Mouse (Mus musculus) gastrocnemius, postnatal 36 days (tissue): ENCODE measurements around the gene Ifi214. TPM values are rescaled to one million over a fixed set of nuclear protein-coding genes. Genes with fewer than 3 reads are reported as not detected.
"Not testable (repeated sequence)": the region's sequence is repeated elsewhere in the genome, so short reads cannot be mapped to it uniquely, and the experiment has no call there.

Experiments used
- DNase-seq, 2 experiments: peaks; one replicate each; pipeline ENCODE4 v3.0.0; 2022
- intact Hi-C: fragments of 180-260 bp; cut with DNase I; formaldehyde crosslinking; loops from one replicate; pipeline ENCODE4 v1.15.1; 2025
- long read RNA-seq, 2 experiments: library from polyadenylated mRNA; stranded (forward); transcript quantifications; one replicate each; pipeline ENCODE4 v2.0.0; 2021
- microRNA-seq, 2 experiments: library from miRNA; unstranded; fragments of <30 nt; microRNA quantifications; one replicate each; pipeline ENCODE4 v1.2.0; 2021
- total RNA-seq, 2 experiments: library from RNA; stranded (reverse); gene quantifications; 2 replicates each; pipeline ENCODE4 v1.2.3; 2021

Gene Ifi214
- total RNA-seq = not detected
- long read RNA-seq, experiment 1 = 0 reads
- long read RNA-seq, experiment 2 = 0 reads

DNA sequence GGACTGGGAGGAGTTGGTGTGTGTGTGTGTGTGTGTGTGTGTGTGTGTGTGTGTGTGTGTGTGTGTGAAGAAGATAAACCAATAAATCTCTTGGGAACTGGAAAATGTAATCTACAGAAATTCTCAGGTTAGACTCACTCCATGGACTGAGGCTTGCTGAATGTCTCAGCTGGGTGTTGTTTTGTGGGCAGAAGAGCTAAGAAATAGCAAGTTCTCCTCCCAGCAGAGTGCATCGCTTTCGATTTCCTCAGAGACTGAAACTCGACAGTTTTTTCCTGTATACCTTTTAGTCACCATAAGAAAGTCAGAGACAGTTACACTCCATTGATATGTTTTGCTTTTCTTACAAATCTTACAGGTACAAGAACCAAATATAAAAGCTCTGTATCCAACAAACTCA, at the start of gene Ifi214:
Gene Ifi214 (minus strand): TSS at position 167 of the 400 bp plus-strand sequence.
- intact Hi-C loops, DNase-seq: not testable (repeated sequence)

DNA sequence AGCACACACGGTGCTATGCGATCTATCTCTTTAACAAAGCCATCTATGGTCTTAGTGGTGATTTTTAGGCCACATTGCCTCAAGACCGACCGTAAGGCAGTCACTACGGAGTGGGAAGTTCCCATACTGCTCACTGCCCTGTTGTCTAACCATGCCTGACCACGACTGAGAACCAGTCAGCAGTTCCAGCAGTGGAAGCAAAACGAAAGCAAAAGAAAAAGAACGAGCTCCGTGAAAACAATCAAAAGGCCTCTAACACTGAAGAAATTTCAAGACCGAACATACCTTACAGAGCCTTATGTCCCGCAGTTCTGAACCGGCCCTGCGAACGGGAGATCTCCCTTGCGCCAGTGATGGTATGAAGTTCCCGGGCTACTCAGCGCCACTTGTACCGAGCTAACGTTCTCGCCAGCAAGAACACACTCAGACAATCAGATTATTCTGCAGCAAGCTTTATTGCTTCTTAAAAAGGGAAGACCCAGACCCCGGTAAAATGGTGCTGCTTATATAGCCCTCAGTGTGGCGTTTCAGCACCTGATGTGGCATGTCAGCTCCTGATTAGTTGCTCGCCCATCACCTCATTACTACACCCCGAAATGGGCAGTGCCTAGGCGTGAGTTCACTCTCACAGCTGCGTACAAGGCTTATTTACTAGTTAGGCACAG, 44.3 kb upstream of the Ifi214 start:
- DNase-seq = no peak
- intact Hi-C loops = no loop called here

DNA sequence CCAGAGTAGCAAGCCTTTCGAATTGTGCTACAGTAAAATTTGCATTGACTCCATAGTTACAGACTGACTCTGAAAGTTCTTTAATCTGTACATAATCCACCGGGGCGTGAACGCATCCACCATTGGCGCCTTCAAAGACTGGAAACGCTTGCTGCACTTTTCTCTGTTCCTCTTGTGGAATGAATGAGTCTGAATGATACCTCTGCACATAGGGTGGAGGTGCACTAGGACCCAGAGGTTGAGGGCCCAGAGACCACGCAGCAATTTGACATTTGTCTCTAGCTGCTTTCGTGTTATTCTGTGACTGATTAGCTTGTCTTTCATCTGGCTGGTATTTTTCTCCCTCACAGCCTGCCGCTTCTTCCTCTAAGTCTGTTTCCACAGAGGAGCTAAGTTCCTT, 43.3 kb upstream of the Ifi214 start:
- no peak for DNase-seq
- intact Hi-C loops = no loop called here

DNA sequence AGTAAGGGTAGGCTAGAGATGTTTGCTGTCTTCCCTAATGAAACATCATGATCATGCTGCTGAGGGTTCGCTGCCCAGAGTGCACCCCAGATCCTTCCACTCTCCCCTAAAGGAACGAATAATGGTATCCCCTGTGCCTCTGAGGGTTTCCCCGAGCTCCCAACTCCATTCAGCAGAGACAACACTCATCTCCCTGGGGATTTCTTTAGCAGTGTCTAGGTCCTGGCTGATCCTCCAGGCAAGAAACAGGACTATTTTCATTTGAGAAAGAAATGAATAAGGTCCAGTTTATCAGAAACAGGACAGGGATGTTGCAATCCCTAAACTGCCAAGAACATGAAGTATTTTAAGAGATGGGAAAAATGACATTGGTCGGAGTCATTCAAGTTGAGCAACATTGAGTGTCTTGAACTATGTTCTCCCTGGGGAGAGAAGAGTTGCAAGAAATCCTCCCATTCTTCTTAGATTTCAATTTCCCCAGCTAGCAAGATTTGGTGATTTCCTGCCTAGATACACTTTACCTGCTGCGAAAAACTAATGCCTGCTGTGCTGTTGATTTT, 14.8 kb upstream of the Ifi214 start:
- DNase-seq = peak in 1 of 2 experiments; percentile 24
- intact Hi-C loops = not testable (repeated sequence)

DNA sequence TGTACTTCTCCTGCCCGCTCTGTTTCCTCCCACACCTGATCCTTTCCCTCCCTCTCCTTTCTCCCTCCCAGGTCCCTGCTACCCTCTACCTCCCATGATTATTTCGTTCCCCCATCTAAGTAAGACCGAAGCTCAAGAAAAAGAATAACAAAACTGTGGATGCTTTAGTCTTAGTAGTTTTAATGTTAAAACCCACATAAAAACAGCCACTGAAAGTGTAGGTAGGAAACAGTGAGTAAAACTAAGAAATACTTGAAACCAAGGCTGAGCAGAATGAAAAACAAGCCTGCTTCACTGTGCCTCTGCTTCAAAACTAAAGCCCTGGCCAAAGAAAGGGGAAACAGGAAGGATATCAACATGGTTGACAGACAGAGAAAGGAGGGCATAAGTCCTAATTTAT, 13.0 kb upstream of the Ifi214 start:
- intact Hi-C loops, DNase-seq: not testable (repeated sequence)

DNA sequence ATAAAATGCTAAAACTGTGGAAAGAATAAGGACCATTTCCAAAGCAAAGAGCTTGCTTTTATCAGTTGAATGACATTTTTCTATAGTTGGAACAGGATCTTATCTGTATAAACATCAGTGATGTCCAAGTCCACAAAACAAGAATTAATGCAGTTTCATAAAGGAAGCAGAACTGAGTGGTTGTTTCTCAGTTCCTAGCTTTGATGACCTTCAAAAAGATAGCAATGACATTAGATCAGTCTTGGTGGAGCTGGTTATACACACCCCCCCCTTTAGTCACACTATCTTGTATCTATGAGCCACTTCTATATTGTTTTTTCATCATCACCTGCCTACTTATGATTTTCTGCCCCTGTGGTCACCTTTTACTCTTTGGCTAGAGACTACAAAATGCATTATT, 14.3 kb downstream of the Ifi214 start:
- intact Hi-C loops = no loop called here
- DNase-seq = no peak

DNA sequence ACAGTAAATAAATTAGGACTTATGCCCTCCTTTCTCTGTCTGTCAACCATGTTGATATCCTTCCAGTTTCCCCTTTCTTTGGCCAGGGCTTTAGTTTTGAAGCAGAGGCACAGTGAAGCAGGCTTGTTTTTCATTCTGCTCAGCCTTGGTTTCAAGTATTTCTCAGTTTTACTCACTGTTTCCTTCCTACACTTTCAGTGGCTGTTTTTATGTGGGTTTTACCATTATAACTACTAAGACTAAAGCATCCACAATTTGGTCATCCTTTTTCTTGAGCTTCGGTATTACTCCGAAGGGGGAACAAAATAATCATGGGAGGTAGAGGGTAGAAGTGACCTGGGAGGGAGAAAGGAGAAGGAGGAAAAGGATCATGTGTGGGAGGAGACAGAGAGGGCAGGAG, 25.2 kb downstream of the Ifi214 start:
- DNase-seq, intact Hi-C loops: not testable (repeated sequence)

DNA sequence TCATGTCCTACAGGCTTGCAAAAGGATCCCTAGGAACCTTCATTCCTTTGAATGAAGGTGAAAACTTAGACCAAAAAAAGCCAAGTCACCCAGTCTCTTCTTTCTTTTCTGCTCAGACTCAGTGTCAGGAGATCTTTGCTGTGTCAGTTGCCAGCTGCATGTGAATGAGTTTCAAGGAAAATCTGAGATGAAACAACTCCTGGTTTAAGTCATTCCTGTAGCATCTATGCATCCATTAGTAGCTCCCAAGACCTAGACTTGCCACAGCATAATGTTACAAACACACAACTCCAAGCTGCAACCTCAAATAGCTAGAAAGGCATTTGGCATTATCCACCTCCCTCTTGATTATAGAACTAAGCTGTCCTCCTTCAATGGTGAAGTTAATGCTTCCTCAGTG, 44.3 kb downstream of the Ifi214 start:
- intact Hi-C loops, DNase-seq: not testable (repeated sequence)

DNA sequence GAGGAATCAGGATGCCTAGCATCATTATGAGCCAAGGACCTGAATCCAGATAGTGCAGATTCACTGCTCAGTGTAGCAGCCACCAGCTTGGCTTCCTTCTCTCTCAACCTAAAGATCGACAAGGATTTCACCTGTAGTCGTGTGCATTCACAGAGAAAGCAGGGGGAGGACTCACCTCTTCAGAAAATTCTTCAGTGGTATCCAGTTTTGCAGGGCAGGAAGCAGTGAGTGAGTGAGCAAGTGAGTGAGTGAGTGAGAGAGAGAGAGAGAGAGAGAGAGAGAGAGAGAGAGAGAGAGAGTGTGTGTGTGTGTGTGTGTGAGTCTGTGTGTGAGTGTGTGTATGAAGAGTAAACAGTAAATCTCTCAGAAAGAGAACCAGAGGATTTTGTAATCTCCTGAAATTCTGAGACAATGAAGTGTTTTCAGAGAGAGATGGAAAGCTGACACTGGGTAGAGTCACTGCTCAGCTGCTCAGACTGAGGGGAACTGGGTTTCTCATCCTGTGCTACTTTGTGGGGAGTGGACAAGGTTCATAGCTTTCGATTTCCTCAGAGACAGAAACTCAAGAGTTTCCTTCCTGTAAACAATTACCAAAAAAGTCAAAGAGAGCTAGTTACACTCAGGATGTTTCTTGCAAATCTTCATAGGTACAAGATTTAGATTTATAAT, 44.8 kb downstream of the Ifi214 start, which contains the start of gene Ifi206:
Gene Ifi206 (minus strand): TSS at position 230 of the 669 bp plus-strand sequence.
- DNase-seq, intact Hi-C loops: not testable (repeated sequence)

DNA sequence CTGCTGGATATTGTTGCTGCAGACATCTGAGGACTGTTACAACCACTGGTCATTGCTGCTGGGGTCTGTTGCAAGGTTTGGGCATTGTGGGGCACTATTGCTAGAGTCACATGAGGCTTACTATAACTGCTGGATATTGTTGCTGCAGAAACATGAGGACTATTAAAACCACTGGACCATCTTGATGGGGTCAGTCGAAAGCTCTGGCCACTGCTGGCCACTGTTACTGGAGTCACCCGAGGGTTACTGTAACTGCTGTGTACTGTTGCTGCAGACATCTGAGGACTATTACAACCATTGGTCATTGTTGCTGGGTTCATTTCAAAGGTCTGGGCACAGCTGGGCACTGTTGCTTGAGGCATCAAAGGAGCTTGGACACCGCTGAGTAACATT, 54.6 kb downstream of the Ifi214 start:
- DNase-seq, intact Hi-C loops: not testable (repeated sequence)

DNA sequence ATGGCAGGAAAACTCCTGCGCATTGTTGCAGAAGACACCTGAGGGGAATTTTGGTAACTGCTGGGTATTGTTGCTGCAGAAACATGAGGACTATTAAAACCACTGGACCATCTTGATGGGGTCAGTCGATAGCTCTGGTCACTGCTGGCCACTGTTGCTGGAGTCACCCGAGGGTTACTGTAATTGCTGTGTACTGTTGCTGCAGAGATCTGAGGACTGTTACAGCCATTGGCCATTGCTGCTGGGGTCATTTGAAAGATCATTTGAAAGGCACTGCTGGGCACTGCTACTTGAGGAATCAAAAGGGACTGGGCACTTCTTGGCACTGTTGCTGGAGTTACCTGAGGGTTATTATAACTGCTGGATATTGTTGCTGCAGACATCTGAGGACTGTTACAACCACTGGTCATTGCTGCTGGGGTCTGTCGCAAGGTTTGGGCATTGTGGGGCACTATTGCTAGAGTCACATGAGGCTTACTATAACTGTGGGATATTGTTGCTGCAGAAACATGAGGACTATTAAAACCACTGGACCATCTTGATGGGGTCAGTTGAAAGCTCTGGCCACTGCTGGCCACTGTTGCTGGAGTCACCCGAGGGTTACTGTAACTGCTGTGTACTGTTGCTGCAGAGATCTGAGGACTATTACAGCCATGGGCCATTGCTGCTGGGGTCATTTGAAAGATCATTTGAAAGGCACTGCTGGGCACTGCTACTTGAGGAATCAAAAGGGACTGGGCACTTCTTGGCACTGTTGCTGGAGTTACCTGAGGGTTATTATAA, 55.2 kb downstream of the Ifi214 start:
- DNase-seq, intact Hi-C loops: not testable (repeated sequence)

Small RNA genes lying within 50 kb of the gene (microRNA-seq; reads per million reads assigned to microRNA genes)
- gene Gm44481 = 0 reads per million in 2 experiments

Other genes with a start within 250 kb of the Ifi214 start
- gene Ackr1, start 202.2 kb downstream of the Ifi214 start, total RNA-seq = 1 to 10 TPM; 2.2 to 2.9 TPM
- gene Aim2, start 185.1 kb downstream of the Ifi214 start, total RNA-seq = under 1 TPM in 1 of 2 experiments, not detected in 1; 0.47 TPM
- gene Cadm3, start 168.3 kb downstream of the Ifi214 start, total RNA-seq = 1 to 10 TPM; 8.7 to 8.9 TPM
- not detected for gene Ifi206, start 44.9 kb downstream of the Ifi214 start, total RNA-seq
- gene Ifi213, start 63.3 kb upstream of the Ifi214 start, total RNA-seq = not detected
- under 1 TPM; 0.15 to 0.20 TPM for gene Ifi209, start 95.0 kb upstream of the Ifi214 start, total RNA-seq
- under 1 TPM; 0.07 to 0.10 TPM for gene Ifi208, start 137.7 kb upstream of the Ifi214 start, total RNA-seq
- 1 to 10 TPM; 2.5 to 3.2 TPM for gene Ifi207, start 205.8 kb upstream of the Ifi214 start, total RNA-seq
- 1 to 10 TPM; 1.9 to 3.4 TPM for gene Ifi204, start 231.0 kb upstream of the Ifi214 start, total RNA-seq